Mouse (Mus musculus) hindbrain, embryonic 14.5 days (tissue): ENCODE results near the gene Gm42906. TPM values are rescaled to one million over a fixed set of nuclear protein-coding genes. Genes with fewer than 3 reads are reported as not detected.

Experiments
- ATAC-seq: fragments of 200-750 bp; cut with Nextera tagmentation; 2 replicates; pipeline ENCODE4 v1.8.0; 2017; ENCODE audit warnings: moderate number of reproducible peaks, mild to moderate bottlenecking, moderate TSS enrichment, moderate library complexity; ENCODE audit not compliant: low FRiP score
- DNase-seq: peaks from one replicate; pipeline ENCODE4 v3.0.0-alpha.2; 2015; ENCODE audit warnings: low spot score
- H3K27ac ChIP-seq: fragments of 300-500 bp; sonication (generic); 2 replicates; pipeline ENCODE4 v1.5.1; 2014; ENCODE audit warnings: mild to moderate bottlenecking, moderate library complexity
- H3K27me3 ChIP-seq: fragments of 300-500 bp; sonication (generic); 2 replicates; pipeline ENCODE4 v1.6.1; 2014; ENCODE audit warnings: mild to moderate bottlenecking, low read length, mixed read lengths; ENCODE audit not compliant: control insufficient read depth, insufficient read depth
- H3K36me3 ChIP-seq: fragments of 300-500 bp; sonication (generic); replicated peaks from 2 replicates; pipeline ENCODE4 v1.6.1; 2014; ENCODE audit not compliant: control insufficient read depth, insufficient read depth
- H3K4me1 ChIP-seq: fragments of 300-500 bp; sonication (generic); replicated peaks from 2 replicates; pipeline ENCODE4 v1.6.1; 2014; ENCODE audit warnings: antibody characterized with exemption, low read length, mixed read lengths; ENCODE audit not compliant: control insufficient read depth, insufficient read depth
- H3K4me2 ChIP-seq: fragments of 300-500 bp; sonication (generic); replicated peaks from 2 replicates; pipeline ENCODE4 v1.6.1; 2014; ENCODE audit warnings: mild to moderate bottlenecking, moderate library complexity
- H3K4me3 ChIP-seq: fragments of 300-500 bp; sonication (generic); replicated peaks from 2 replicates; pipeline ENCODE4 v1.5.1; 2014; ENCODE audit warnings: mild to moderate bottlenecking, low read length
- H3K9ac ChIP-seq: fragments of 300-500 bp; sonication (generic); 2 replicates; pipeline ENCODE4 v1.6.1; 2014
- H3K9me3 ChIP-seq: fragments of 300-500 bp; sonication (generic); 2 replicates; pipeline ENCODE4 v1.6.1; 2016; ENCODE audit warnings: low read length; ENCODE audit not compliant: control insufficient read depth
- WGBS: fragments of 180-500 bp; shearing (Covaris S2); extraction: QIAGEN DNeasy Blood & Tissue Kit; methylation state at CpG from one replicate; pipeline ENCODE4 v1.1.7; 2014; 5-methylcytosine and 5-hydroxymethylcytosine counted together
- polyA plus RNA-seq: library from polyadenylated mRNA; unstranded; fragments of >200 nt; fragmentation: Nextera tagmentation; extraction: Ambion mirVana; gene quantifications from 2 replicates; pipeline ENCODE4 v1.2.1, GENCODE M21; 2014

Gm42906 gene
- polyA plus RNA-seq, 1 experiment from 2014 or later, result not detected

GRCm38 (mm10) chr5:151399918-151400556, 27.9 kb downstream of the Gm42906 start:
- no peak overlapping the region for H3K27ac ChIP-seq
- no peak overlapping the region for H3K4me3 ChIP-seq
- H3K9me3 ChIP-seq, result no peaks in the 10 kb centered on the region
- DNase-seq (no peak), ATAC-seq (no peak)
- H3K9ac ChIP-seq, result no peak overlapping the region
- no peak overlapping the region for H3K4me2 ChIP-seq
- H3K36me3 ChIP-seq, result no peaks in the 10 kb centered on the region
- no peaks in the 10 kb centered on the region for H3K4me1 ChIP-seq
- 83% methylated on average over 7 of the region's 7 CpGs for WGBS
- H3K27me3 ChIP-seq, result no peaks in the 10 kb centered on the region

- no peak for DNase-seq
- 82% methylated on average over 4 of the region's 4 CpGs for WGBS
- no peak for ATAC-seq
- no peak overlapping the region for H3K27ac ChIP-seq
- H3K9ac ChIP-seq, result no peak overlapping the region
- no peaks in the 10 kb centered on the region for H3K9me3 ChIP-seq
- H3K4me1 ChIP-seq, result no peaks in the 10 kb centered on the region
- H3K36me3 ChIP-seq, result no peaks in the 10 kb centered on the region
- no peak overlapping the region for H3K4me3 ChIP-seq
- no peaks in the 10 kb centered on the region for H3K27me3 ChIP-seq
- H3K4me2 ChIP-seq, result no peak overlapping the region
Measured at GRCm38 (mm10) chr5:151396119-151396518, 31.8 kb downstream of the Gm42906 start.

DNA sequence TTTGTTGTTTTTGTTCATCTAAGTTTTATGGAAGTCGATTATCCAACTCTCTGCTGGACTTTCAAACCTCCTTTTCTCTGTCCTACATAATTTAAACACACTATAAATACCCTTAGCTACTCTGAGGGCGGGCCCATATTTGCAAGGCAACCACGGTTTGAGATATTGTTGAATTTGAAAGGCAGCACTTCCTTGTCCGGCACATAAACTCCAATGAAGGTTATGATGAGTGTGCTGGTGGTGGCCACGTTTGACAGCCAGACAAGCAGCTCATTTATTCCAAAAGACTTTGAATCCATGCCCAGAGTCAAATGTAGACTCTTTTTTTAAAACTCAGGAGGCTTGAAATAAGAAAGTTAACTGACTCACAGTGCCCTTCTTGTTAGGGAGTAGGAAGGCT, 33.3 kb downstream of the Gm42906 start:
- H3K4me3 ChIP-seq, result no peak overlapping the region
- H3K9ac ChIP-seq, result no peak overlapping the region
- no peak overlapping the region for H3K27ac ChIP-seq
- ATAC-seq (no peak), DNase-seq (no peak)
- H3K4me2 ChIP-seq, result no peak overlapping the region
- no peaks in the 10 kb centered on the region for H3K9me3 ChIP-seq
- H3K27me3 ChIP-seq, result no peaks in the 10 kb centered on the region
- H3K4me1 ChIP-seq, result no peaks in the 10 kb centered on the region
- H3K36me3 ChIP-seq, result no peaks in the 10 kb centered on the region
- WGBS, result 71% methylated on average over 5 of the region's 5 CpGs

- ATAC-seq, result peak; percentile 64; the same call in 1 of the 2 replicates
- Histone ChIP-seq H3K9me3 (no peaks in the 10 kb centered on the region), H3K4me3 (no peak overlapping the region), H3K4me1 (no peaks in the 10 kb centered on the region), H3K36me3 (no peaks in the 10 kb centered on the region), H3K27ac (peak overlapping the region; percentile 39), H3K9ac (no peak overlapping the region), H3K27me3 (no peaks in the 10 kb centered on the region), H3K4me2 (no peak overlapping the region)
- 47% methylated on average over 7 of the region's 7 CpGs for whole genome bisulfite sequencing
- peak; percentile 49 for DNase-seq
Measured at GRCm38 (mm10) chr5:151393821-151394662, 33.9 kb downstream of the Gm42906 start.

DNA sequence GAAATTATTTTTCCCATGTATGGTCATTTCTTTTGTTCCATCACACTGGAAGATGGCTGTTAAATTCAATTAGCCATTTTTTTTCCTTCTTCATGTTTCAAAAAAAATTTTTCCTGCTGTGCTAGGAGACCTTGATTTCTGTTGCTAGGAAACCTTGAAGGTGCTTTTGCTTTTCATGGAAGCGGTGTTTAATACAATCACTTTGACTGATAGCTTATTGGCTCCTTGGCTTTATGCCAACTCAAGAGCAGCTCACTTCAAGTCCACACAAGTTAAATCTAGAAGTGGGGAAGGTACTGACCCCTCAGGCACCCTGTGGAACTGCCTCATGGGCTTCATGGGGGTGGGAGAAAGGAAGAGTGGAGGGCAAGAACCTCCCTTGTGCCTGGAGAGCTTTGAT, 38.1 kb downstream of the Gm42906 start:
- no peak overlapping the region for H3K27ac ChIP-seq
- no peaks in the 10 kb centered on the region for H3K36me3 ChIP-seq
- no peak overlapping the region for H3K4me2 ChIP-seq
- no peaks in the 10 kb centered on the region for H3K9me3 ChIP-seq
- H3K4me3 ChIP-seq, result no peak overlapping the region
- H3K9ac ChIP-seq, result no peak overlapping the region
- no peaks in the 10 kb centered on the region for H3K27me3 ChIP-seq
- peak; percentile 48; the same call in 1 of the 2 replicates for ATAC-seq
- H3K4me1 ChIP-seq, result no peaks in the 10 kb centered on the region
- no peak for DNase-seq
- WGBS, result 47% methylated on average over 1 of the region's 1 CpGs

GRCm38 (mm10) chr5:151379896-151380295, 48.1 kb downstream of the Gm42906 start:
- Histone ChIP-seq H3K4me2 (no peak overlapping the region), H3K27ac (no peak overlapping the region), H3K36me3 (no peaks in the 10 kb centered on the region), H3K9me3 (no peaks in the 10 kb centered on the region), H3K27me3 (no peaks in the 10 kb centered on the region), H3K4me3 (no peak overlapping the region), H3K9ac (no peak overlapping the region), H3K4me1 (no peaks in the 10 kb centered on the region)
- no peak for ATAC-seq
- DNase-seq, result no peak
- 81% methylated on average over 2 of the region's 2 CpGs for WGBS

DNA sequence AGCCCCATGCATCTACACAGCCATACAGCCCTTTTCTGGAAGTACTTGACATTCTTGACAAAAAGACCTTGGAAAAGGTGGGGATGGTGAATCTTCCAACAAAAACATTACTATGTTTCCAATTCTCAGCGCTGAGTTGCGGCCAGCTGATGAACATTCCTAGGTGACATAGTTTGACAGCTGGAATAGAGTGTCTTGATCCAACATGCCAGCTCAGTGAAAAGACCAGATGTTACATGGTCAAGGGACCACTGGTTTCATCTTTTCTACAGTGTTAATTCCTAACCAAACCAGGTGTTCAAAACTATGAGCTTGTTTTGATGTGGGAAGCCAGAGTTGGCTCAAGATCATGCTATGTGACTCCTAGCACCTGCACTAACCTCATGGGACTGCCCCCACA, 48.8 kb downstream of the Gm42906 start:
- Histone ChIP-seq H3K36me3 (no peaks in the 10 kb centered on the region), H3K4me1 (no peaks in the 10 kb centered on the region), H3K9ac (no peak overlapping the region), H3K27me3 (no peaks in the 10 kb centered on the region), H3K4me3 (no peak overlapping the region), H3K4me2 (no peak overlapping the region), H3K9me3 (no peaks in the 10 kb centered on the region), H3K27ac (no peak overlapping the region)
- ATAC-seq (no peak), DNase-seq (no peak)
- WGBS, result 84% methylated on average over 2 of the region's 2 CpGs

- Histone ChIP-seq H3K27me3 (no peaks in the 10 kb centered on the region), H3K4me2 (no peak overlapping the region), H3K9me3 (no peaks in the 10 kb centered on the region), H3K4me1 (no peaks in the 10 kb centered on the region), H3K9ac (no peak overlapping the region), H3K36me3 (no peaks in the 10 kb centered on the region), H3K4me3 (no peak overlapping the region), H3K27ac (no peak overlapping the region)
- DNase-seq, result no peak
- 87% methylated on average over 4 of the region's 4 CpGs for WGBS
- ATAC-seq, result no peak
Measured at GRCm38 (mm10) chr5:151376931-151377330, 51.0 kb downstream of the Gm42906 start.

- Histone ChIP-seq H3K9me3 (no peaks in the 10 kb centered on the region), H3K27me3 (no peaks in the 10 kb centered on the region), H3K27ac (no peak overlapping the region), H3K4me1 (no peaks in the 10 kb centered on the region), H3K4me3 (no peak overlapping the region), H3K36me3 (no peaks in the 10 kb centered on the region), H3K9ac (no peak overlapping the region), H3K4me2 (no peak overlapping the region)
- ATAC-seq (no peak), DNase-seq (no peak)
- 76% methylated on average over 2 of the region's 2 CpGs for WGBS
Measured at GRCm38 (mm10) chr5:151374825-151375224, 53.1 kb downstream of the Gm42906 start.
